Mouse (Mus musculus): ENCODE measurements around the gene Mob3b.

- TF ChIP-seq POLR2A (IDR thresholded peaks at IDR 0.05; ENCODE audit: low read depth, low read length) (no peak), CTCF (IDR thresholded peaks at IDR 0.05; ENCODE audit: extremely low read depth, insufficient read depth, insufficient read length, insufficient replicate concordance) (peak; percentile 74; the same call in 1 of the 2 replicates)
Measured at GRCm38 (mm10) chr4:34922177-34922870, 235.0 kb downstream of the Mob3b start.

Measured in spleen, adult 2 months (tissue).